Mouse (Mus musculus): Measurements from ENCODE around the gene Stk32c. TPM values are rescaled to one million over a fixed set of nuclear protein-coding genes. Genes with fewer than 3 reads are reported as not detected.

Gene Stk32c
- polyA plus RNA-seq, 2 experiments, result 0.32 to 4.1 TPM

GRCm38 (mm10) chr7:139191619-139192018 is 21.5 kb downstream of the Stk32c start:
- H3K4me3 ChIP-seq (replicated peaks; ENCODE audit: low read length), result no peak overlapping the region
- TF ChIP-seq POLR2A (IDR thresholded peaks at IDR 0.05; ENCODE audit: borderline replicate concordance, extremely low read depth, insufficient read depth, insufficient read length), result no peak

DNA sequence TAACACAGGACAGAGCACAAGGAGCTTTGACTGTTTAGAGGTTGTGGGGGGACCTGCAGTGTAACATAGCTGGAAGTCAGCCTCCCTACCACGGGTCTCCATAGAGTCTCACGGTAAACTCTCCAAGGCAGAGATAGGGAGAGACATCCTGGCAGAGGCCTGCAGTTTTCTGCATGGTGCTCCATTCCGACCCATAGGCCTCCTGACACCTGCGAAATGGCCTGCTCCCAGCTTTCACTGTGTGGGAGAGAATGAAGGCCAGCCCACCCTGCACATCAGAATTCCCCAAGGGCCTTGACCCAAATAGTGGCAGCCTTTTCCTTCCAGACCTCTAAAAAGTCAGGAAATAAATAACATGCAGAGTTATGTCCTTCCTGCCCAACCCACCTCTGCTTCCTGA is 22.5 kb downstream of the Stk32c start:
- peaks cover 22% of the 10 kb centered on the region for H3K27me3 ChIP-seq (ENCODE audit: control insufficient read depth, insufficient read depth, low read length)
- H3K4me3 ChIP-seq (replicated peaks; ENCODE audit: low read length), result no peak overlapping the region
- WGBS, result 83% methylated on average over 4 of the region's 4 CpGs
- H3K9me3 ChIP-seq (ENCODE audit: control insufficient read depth, low read length), result no peaks in the 10 kb centered on the region
- no peak for ATAC-seq (ENCODE audit: low FRiP score, low read depth)
- DNase-seq (ENCODE audit: low spot score), result no peak
- H3K4me2 ChIP-seq (replicated peaks; ENCODE audit: low read depth, low read length, severe bottlenecking), result no peak overlapping the region
- no peak for TF ChIP-seq POLR2A (IDR thresholded peaks at IDR 0.05; ENCODE audit: borderline replicate concordance, extremely low read depth, insufficient read depth, insufficient read length)
- H3K36me3 ChIP-seq (ENCODE audit: control insufficient read depth, insufficient read depth, low read length), result no peaks in the 10 kb centered on the region
- H3K4me1 ChIP-seq (ENCODE audit: control insufficient read depth, insufficient read depth, low read length), result peaks cover 9% of the 10 kb centered on the region
- no peak overlapping the region for H3K27ac ChIP-seq (replicated peaks; ENCODE audit: low read depth, low read length)
- no peak overlapping the region for H3K9ac ChIP-seq (ENCODE audit: low read depth, low read length, severe bottlenecking)

More at GRCm38 (mm10) chr7:139191619-139192018, 21.5 kb downstream of the Stk32c start:
- Histone ChIP-seq H3K9ac (ENCODE audit: low read depth, low read length, severe bottlenecking) (no peak overlapping the region), H3K9me3 (ENCODE audit: control insufficient read depth, low read length) (no peaks in the 10 kb centered on the region), H3K36me3 (ENCODE audit: control insufficient read depth, insufficient read depth, low read length) (no peaks in the 10 kb centered on the region), H3K4me1 (ENCODE audit: control insufficient read depth, insufficient read depth, low read length) (peaks cover 9% of the 10 kb centered on the region), H3K27me3 (ENCODE audit: control insufficient read depth, insufficient read depth, low read length) (peaks cover 14% of the 10 kb centered on the region), H3K27ac (replicated peaks; ENCODE audit: low read depth, low read length) (no peak overlapping the region), H3K4me2 (replicated peaks; ENCODE audit: low read depth, low read length, severe bottlenecking) (no peak overlapping the region)
- ATAC-seq (ENCODE audit: low FRiP score, low read depth) (no peak), DNase-seq (ENCODE audit: low spot score) (no peak)
- 70% methylated on average over 6 of the region's 6 CpGs for WGBS

GRCm38 (mm10) chr7:139188634-139189207 is 24.4 kb downstream of the Stk32c start:
- Histone ChIP-seq H3K4me1 (ENCODE audit: control insufficient read depth, insufficient read depth, low read length) (peaks cover 9% of the 10 kb centered on the region), H3K27ac (replicated peaks; ENCODE audit: low read depth, low read length) (no peak overlapping the region), H3K4me3 (replicated peaks; ENCODE audit: low read length) (peak overlapping the region; percentile 71), H3K9ac (ENCODE audit: low read depth, low read length, severe bottlenecking) (peak overlapping the region; percentile 43; the same call in 1 of the 2 replicates), H3K27me3 (ENCODE audit: control insufficient read depth, insufficient read depth, low read length) (peaks cover 22% of the 10 kb centered on the region), H3K9me3 (ENCODE audit: control insufficient read depth, low read length) (no peaks in the 10 kb centered on the region), H3K4me2 (replicated peaks; ENCODE audit: low read depth, low read length, severe bottlenecking) (peak overlapping the region; percentile 98), H3K36me3 (ENCODE audit: control insufficient read depth, insufficient read depth, low read length) (no peaks in the 10 kb centered on the region)
- DNase-seq (ENCODE audit: low spot score) (peak; percentile 59), ATAC-seq (ENCODE audit: low FRiP score, low read depth) (peak; percentile 80)
- TF ChIP-seq POLR2A (IDR thresholded peaks at IDR 0.05; ENCODE audit: borderline replicate concordance, extremely low read depth, insufficient read depth, insufficient read length), result no peak
- WGBS, result 2% methylated on average over 23 of the region's 23 CpGs

- peak overlapping the region; percentile 52 for H3K9ac ChIP-seq (ENCODE audit: low read depth, low read length, severe bottlenecking)
- no peak overlapping the region for H3K27ac ChIP-seq (replicated peaks; ENCODE audit: low read depth, low read length)
- H3K4me3 ChIP-seq (replicated peaks; ENCODE audit: low read length), result peak overlapping the region; percentile 71
- H3K9me3 ChIP-seq (ENCODE audit: control insufficient read depth, low read length), result no peaks in the 10 kb centered on the region
- peak overlapping the region; percentile 98 for H3K4me2 ChIP-seq (replicated peaks; ENCODE audit: low read depth, low read length, severe bottlenecking)
- WGBS, result under 1% methylated on average over 83 of the region's 94 CpGs
- no peak for TF ChIP-seq POLR2A (IDR thresholded peaks at IDR 0.05; ENCODE audit: borderline replicate concordance, extremely low read depth, insufficient read depth, insufficient read length)
- peaks cover 9% of the 10 kb centered on the region for H3K4me1 ChIP-seq (ENCODE audit: control insufficient read depth, insufficient read depth, low read length)
- peak; percentile 80 for DNase-seq (ENCODE audit: low spot score)
- H3K36me3 ChIP-seq (ENCODE audit: control insufficient read depth, insufficient read depth, low read length), result no peaks in the 10 kb centered on the region
- peaks cover 22% of the 10 kb centered on the region for H3K27me3 ChIP-seq (ENCODE audit: control insufficient read depth, insufficient read depth, low read length)
- ATAC-seq (ENCODE audit: low FRiP score, low read depth), result peak; percentile 97
Observed at GRCm38 (mm10) chr7:139187771-139188633, 25.1 kb downstream of the Stk32c start.

GRCm38 (mm10) chr7:139187277-139187676 is 25.8 kb downstream of the Stk32c start:
- ATAC-seq (ENCODE audit: low FRiP score, low read depth), result no peak
- TF ChIP-seq POLR2A (IDR thresholded peaks at IDR 0.05; ENCODE audit: borderline replicate concordance, extremely low read depth, insufficient read depth, insufficient read length), result no peak
- Histone ChIP-seq H3K4me3 (replicated peaks; ENCODE audit: low read length) (peak overlapping the region; percentile 71), H3K9ac (ENCODE audit: low read depth, low read length, severe bottlenecking) (no peak overlapping the region), H3K4me1 (ENCODE audit: control insufficient read depth, insufficient read depth, low read length) (peaks cover 9% of the 10 kb centered on the region), H3K4me2 (replicated peaks; ENCODE audit: low read depth, low read length, severe bottlenecking) (peak overlapping the region; percentile 98; the same call in 1 of the 2 replicates), H3K27ac (replicated peaks; ENCODE audit: low read depth, low read length) (no peak overlapping the region), H3K36me3 (ENCODE audit: control insufficient read depth, insufficient read depth, low read length) (no peaks in the 10 kb centered on the region), H3K9me3 (ENCODE audit: control insufficient read depth, low read length) (no peaks in the 10 kb centered on the region), H3K27me3 (ENCODE audit: control insufficient read depth, insufficient read depth, low read length) (peaks cover 22% of the 10 kb centered on the region)
- WGBS, result 36% methylated on average over 7 of the region's 7 CpGs
- no peak for DNase-seq (ENCODE audit: low spot score)
